Mouse (Mus musculus): ENCODE data around the gene Six3.

- no peak for TF ChIP-seq CTCF (IDR thresholded peaks at IDR 0.05; ENCODE audit: extremely low read depth, insufficient read depth, low read length)
- TF ChIP-seq POLR2A (IDR thresholded peaks at IDR 0.05; ENCODE audit: extremely low read depth, insufficient read depth, low read length), result no peak
Measured at GRCm38 (mm10) chr17:85621505-85622310, 8.3 kb downstream of the Six3 start.
